Mouse (Mus musculus): ENCODE results near the gene Arfrp1.

Gene Arfrp1

DNA sequence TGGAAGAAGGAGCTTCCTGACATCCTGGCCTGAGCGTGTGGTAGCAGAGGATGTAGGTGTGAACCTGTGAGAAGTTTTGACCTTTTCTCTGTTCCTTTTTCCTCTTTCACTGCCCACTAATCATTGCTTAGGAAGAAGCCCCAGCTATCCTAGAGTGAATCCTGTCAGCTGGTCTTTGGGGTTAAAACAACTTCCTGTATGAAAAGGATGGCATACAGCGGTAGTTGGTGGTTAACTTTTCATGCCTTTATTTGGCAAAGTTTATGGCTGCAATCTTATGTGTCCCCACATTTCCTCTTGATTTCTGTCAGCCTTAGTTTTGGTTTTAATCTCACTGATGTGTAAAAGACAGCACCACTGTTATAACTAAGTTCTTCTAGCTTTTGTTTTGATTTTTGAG is 12.0 kb upstream of the Arfrp1 start:
- no peak for DNase-seq (ENCODE audit: low spot score)

DNA sequence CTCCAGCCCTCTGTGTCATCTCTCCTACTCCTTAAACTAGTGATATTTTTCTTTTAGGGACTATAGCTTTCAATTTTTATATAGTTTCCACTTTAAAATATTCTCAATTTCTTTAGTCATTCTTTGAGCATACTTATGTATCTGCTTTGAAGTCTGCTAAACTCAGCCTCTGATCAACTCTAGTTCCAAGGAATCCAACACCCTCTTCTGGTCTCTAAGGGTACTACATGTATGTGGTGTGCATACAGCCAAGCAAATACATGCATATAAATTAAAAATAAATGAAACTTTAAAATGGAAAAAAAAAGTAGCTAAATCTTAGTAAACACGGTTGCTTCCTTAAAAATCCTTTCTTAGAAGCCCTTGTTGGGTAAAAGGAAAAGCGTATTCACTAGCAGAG is 10.6 kb upstream of the Arfrp1 start:
- no peak for DNase-seq (ENCODE audit: low spot score)

DNA sequence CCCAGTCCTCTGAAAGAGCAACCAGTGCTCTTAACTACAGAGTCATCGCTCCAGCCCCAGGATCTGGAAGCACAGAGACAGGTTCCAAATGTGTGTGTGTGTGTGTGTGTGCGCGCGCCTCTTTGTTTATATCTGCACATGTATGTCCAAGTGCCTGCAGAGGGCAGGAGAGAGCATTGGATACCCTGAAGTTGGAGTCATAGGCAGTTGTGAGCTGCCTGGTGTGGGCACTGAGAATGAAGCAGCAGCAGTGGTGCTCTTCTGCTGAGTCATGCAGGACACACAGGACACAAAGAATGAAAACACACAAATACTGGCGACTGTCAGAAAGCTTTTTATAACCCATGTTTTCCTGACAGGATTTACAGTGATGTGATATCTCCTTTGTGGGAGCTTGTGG is 4.8 kb upstream of the Arfrp1 start:
- DNase-seq (ENCODE audit: low spot score): no peak

- no peak for DNase-seq (ENCODE audit: low spot score)
Measured at GRCm38 (mm10) chr2:181365655-181366075, 461 bp upstream of the Arfrp1 start.

GRCm38 (mm10) chr2:181364487-181364859 is 731 bp downstream of the Arfrp1 start:
- no peak for DNase-seq (ENCODE audit: low spot score)

GRCm38 (mm10) chr2:181363946-181364345 is 1.3 kb downstream of the Arfrp1 start:
- no peak for DNase-seq (ENCODE audit: low spot score)

GRCm38 (mm10) chr2:181356780-181357179 is 8.4 kb downstream of the Arfrp1 start:
- no peak for DNase-seq (ENCODE audit: low spot score)

GRCm38 (mm10) chr2:181342766-181343165 is 22.4 kb downstream of the Arfrp1 start:
- DNase-seq (ENCODE audit: low spot score): peak; percentile 54

DNA sequence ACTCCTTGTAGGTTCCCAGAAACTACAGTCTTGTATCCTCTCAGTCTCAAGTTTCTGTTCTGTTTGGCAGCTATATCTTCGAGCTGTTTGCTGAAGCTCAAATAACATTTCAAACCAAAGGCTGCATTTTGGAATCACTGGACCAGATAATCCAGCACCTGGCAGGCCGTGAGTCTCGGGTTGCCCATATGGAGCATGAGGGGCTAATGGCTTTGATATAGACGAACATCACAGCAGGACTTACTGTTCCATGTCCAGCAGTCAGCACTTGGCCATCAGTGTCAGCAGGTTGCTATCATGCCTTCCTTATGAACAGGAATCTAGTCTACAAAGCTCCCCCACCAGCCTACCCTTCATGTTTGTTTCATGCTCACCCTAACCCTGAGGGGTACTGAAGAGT is 24.8 kb downstream of the Arfrp1 start:
- no peak for DNase-seq (ENCODE audit: low spot score)

- DNase-seq (ENCODE audit: low spot score): peak; percentile 78
Measured at GRCm38 (mm10) chr2:181334023-181334422, 31.2 kb downstream of the Arfrp1 start.

DNA sequence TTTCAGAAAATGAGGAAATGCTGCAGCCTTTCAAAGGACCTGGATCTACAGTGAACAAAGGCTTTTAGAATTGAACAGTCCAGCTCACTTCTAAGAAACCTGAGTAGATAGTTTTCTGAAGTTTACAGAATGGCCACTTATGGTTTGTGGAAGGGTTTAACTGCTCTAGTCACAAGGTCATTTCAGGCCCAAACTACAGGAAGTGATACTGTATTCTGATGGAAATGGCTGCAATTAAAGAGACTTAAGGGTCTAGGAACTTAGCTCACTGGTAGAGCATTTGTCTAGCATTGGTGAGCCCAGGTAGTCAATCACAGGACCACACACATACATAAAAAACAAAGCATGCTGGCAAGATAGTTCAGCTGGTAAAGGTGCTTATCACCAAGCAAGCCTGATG is 32.7 kb downstream of the Arfrp1 start:
- DNase-seq (ENCODE audit: low spot score): no peak

DNA sequence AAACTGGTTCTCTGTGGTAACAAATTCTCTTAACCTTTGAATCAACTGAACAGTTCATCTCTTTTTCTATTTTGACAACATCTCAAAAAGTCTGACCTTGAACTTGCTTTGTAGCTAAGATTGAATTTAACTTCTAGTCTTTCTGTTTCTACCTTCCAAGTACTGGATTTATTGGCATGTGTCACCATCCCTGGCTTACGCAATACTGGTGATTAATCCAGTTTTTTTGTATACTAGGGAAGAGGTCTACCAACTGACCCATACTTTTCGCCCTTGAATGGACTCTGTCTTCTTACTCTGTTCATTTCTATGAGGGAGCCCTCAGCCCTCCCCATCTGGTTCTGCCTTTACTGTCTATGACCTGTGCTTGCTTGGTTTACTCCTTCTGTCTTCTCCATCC is 39.1 kb downstream of the Arfrp1 start:
- no peak for DNase-seq (ENCODE audit: low spot score)

DNA sequence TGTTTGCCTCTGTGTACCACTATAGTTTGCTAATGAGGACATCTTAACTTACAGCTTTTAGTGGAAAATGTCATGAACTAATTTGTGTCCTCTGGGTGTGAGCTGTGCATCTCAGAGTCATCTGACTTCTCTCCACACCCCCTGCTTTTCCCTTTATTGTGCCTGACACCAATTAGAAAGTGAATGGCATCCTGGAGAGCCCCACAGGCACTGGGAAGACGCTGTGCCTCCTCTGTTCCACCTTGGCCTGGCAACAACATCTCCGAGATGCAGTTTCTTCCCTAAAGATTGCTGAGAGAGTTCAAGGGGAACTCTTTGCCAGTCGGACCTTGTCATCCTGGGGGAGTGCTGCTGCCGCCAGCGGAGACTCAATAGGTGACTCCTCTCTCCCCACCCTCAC is 43.1 kb downstream of the Arfrp1 start:
- no peak for DNase-seq (ENCODE audit: low spot score)

DNA sequence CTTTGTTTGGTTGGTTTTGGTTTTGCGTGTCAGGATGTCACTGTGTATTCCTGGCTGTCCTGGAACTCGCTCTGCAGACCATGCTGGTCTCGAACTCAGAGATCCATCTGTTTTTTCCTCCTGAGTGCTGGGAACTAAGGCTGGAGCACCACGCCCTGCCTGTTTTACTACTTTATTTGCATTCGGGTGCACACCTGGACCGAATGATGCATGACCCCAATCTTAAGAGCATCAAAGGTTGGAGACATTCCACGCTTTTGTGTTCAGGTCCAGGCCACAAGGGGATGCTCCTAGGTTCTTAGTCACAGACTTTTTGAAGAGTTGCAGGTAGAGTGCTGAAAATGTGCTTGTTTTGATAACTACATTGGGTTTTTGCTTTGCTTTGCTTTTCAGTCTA is 45.1 kb downstream of the Arfrp1 start:
- DNase-seq (ENCODE audit: low spot score): no peak

DNA sequence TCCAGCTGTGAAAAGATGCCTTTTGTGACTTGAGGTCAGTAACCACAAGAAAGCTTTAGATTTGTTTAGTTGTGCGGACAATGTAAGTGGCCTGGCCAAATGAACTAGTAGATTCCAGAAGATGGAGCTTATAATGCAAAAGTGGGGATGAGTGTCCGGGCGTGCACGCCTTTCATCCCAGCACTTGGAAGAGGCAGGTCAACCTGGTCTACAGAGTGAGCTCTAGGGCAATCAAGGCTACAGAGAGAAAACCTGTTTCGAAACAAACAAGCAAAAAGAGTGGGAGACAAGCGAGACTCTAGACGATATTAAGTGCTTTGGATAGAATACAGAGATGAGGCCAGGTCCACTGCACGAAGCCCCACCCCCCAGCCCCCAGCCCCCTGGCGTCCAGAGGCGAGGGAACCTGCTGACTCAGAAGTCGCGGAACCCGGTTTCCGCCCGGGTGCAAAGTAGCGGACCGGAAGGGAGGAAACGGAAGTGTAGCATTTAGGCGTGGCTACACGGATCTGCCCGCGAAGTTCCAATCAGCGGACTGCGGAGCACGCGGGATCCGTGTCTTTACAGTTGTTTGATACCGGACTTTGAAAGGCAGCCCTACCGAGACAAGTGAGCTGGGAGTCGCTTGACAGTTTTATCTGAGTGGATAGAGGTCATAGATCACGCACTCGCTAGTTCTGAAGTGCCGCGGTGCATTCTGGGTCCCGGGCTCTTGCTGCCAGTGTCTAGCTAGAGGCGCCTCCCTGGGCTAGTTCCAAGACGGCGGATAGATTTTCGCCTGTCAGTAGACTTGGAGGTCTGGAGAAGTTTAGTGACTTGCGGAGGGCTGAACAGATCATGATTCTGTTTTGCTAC is 45.7 kb downstream of the Arfrp1 start, which contains the start of gene Rtel1:
Rtel1 (plus strand) TSS at position 492 of the 855 bp plus-strand sequence.
- peak; percentile 86 for DNase-seq (ENCODE audit: low spot score)

GRCm38 (mm10) chr2:181314080-181314810 is 51.0 kb downstream of the Arfrp1 start, which contains the start of gene Stmn3:
Stmn3 (minus strand) TSS chr2:181314500.
- DNase-seq (ENCODE audit: low spot score): peak; percentile 83

GRCm38 (mm10) chr2:181313344-181314079 is 51.7 kb downstream of the Arfrp1 start:
- no peak for DNase-seq (ENCODE audit: low spot score)

GRCm38 (mm10) chr2:181313006-181313343 is 52.2 kb downstream of the Arfrp1 start:
- no peak for DNase-seq (ENCODE audit: low spot score)

DNA sequence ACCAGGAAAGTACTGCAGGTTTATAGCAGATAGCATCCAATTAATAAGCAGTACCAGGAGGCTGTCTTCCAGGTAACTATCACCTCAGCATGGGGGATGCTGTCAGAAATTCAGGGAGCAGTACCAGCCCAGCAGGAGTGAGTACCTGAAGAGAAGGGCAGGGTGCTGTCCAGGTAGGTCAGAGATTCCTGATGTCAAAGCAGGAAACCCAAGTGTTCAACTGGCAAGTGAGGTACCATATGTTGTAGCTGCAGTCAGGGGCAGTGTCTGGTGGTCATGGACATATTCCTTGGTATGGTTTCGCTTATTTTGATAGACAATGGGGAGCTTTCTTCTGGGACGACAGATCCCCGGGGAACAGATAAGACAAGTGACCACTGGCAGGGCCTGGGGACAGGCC is 52.8 kb downstream of the Arfrp1 start:
- no peak for DNase-seq (ENCODE audit: low spot score)

Measured in testis, postnatal 10 days (tissue).